Mouse (Mus musculus) midbrain, embryonic 15.5 days (tissue): ENCODE measurements around the gene Col23a1. TPM values are rescaled to one million over a fixed set of nuclear protein-coding genes. Genes with fewer than 3 reads are reported as not detected.
"Not testable (repeated sequence)": the region's sequence is repeated elsewhere in the genome, so short reads cannot be mapped to it uniquely, and the experiment has no call there.

Experiments used
- ATAC-seq: fragments of 200-750 bp; cut with Nextera tagmentation; replicated peaks from 2 replicates; pipeline ENCODE4 v1.8.0; 2017; ENCODE audit warnings: moderate TSS enrichment
- H3K27ac ChIP-seq: fragments of 300-500 bp; sonication (generic); 2 replicates; pipeline ENCODE4 v1.5.1; 2015; ENCODE audit warnings: mild to moderate bottlenecking, inconsistent platforms
- H3K27me3 ChIP-seq: fragments of 300-500 bp; sonication (generic); replicated peaks from 2 replicates; pipeline ENCODE4 v1.6.1; 2015; ENCODE audit warnings: inconsistent platforms
- H3K36me3 ChIP-seq: fragments of 300-500 bp; sonication (generic); replicated peaks from 2 replicates; pipeline ENCODE4 v1.6.1; 2015; ENCODE audit warnings: inconsistent platforms
- H3K4me1 ChIP-seq: fragments of 300-500 bp; sonication (generic); 2 replicates; pipeline ENCODE4 v1.6.1; 2015; ENCODE audit warnings: inconsistent platforms
- H3K4me2 ChIP-seq: fragments of 300-500 bp; sonication (generic); 2 replicates; pipeline ENCODE4 v1.6.1; 2015; ENCODE audit warnings: inconsistent platforms, mild to moderate bottlenecking, moderate library complexity
- H3K4me3 ChIP-seq: fragments of 300-500 bp; sonication (generic); 2 replicates; pipeline ENCODE4 v1.5.1; 2015; ENCODE audit warnings: mild to moderate bottlenecking, inconsistent platforms
- H3K9ac ChIP-seq: fragments of 300-500 bp; sonication (generic); 2 replicates; pipeline ENCODE4 v1.6.1; 2015; ENCODE audit warnings: mild to moderate bottlenecking, inconsistent platforms
- H3K9me3 ChIP-seq: fragments of 300-500 bp; sonication (generic); 2 replicates; pipeline ENCODE4 v1.6.1; 2016; ENCODE audit warnings: inconsistent platforms
- WGBS: fragments of 180-500 bp; shearing (Covaris S2); methylation state at CpG from one replicate; pipeline ENCODE4 v1.1.7; 2015; ENCODE audit warnings: mixed read lengths; 5-methylcytosine and 5-hydroxymethylcytosine counted together
- polyA plus RNA-seq: library from polyadenylated mRNA; unstranded; fragments of >200 nt; fragmentation: Nextera tagmentation; extraction: Ambion mirVana; gene quantifications from 2 replicates; pipeline ENCODE4 v1.2.1, GENCODE M21; 2015

Gene Col23a1
- polyA plus RNA-seq, 1 experiment from 2014 or later: 6.1 TPM

- Histone ChIP-seq H3K4me1 (no peaks in the 10 kb centered on the region), H3K27ac (no peak overlapping the region), H3K4me2 (no peak overlapping the region), H3K27me3 (no peaks in the 10 kb centered on the region), H3K9ac (no peak overlapping the region), H3K9me3 (no peaks in the 10 kb centered on the region), H3K36me3 (no peaks in the 10 kb centered on the region), H3K4me3 (no peak overlapping the region)
- 87% methylated on average over 6 of the region's 6 CpGs for WGBS
- ATAC-seq: no peak
Measured at GRCm38 (mm10) chr11:51337585-51337984, 47.9 kb downstream of the Col23a1 start.

GRCm38 (mm10) chr11:51338416-51338815 lies 48.7 kb downstream of the Col23a1 start:
- Histone ChIP-seq H3K4me2 (no peak overlapping the region), H3K4me1 (no peaks in the 10 kb centered on the region), H3K9me3 (no peaks in the 10 kb centered on the region), H3K27ac (no peak overlapping the region), H3K27me3 (no peaks in the 10 kb centered on the region), H3K36me3 (no peaks in the 10 kb centered on the region), H3K9ac (no peak overlapping the region), H3K4me3 (no peak overlapping the region)
- 73% methylated on average over 7 of the region's 7 CpGs for WGBS
- no peak for ATAC-seq

- no peak overlapping the region for H3K27ac ChIP-seq
- H3K9ac ChIP-seq: no peak overlapping the region
- H3K27me3 ChIP-seq: no peaks in the 10 kb centered on the region
- no peak for ATAC-seq
- no peaks in the 10 kb centered on the region for H3K36me3 ChIP-seq
- H3K9me3 ChIP-seq: no peaks in the 10 kb centered on the region
- no peaks in the 10 kb centered on the region for H3K4me1 ChIP-seq
- no peak overlapping the region for H3K4me2 ChIP-seq
- 74% methylated on average over 2 of the region's 2 CpGs for WGBS
- H3K4me3 ChIP-seq: no peak overlapping the region
Measured at GRCm38 (mm10) chr11:51341091-51341490, 51.4 kb downstream of the Col23a1 start.

- no peaks in the 10 kb centered on the region for H3K27me3 ChIP-seq
- WGBS: 95% methylated on average over 6 of the region's 6 CpGs
- no peak for ATAC-seq
- H3K4me3 ChIP-seq: no peak overlapping the region
- no peaks in the 10 kb centered on the region for H3K4me1 ChIP-seq
- no peak overlapping the region for H3K27ac ChIP-seq
- no peak overlapping the region for H3K9ac ChIP-seq
- no peak overlapping the region for H3K4me2 ChIP-seq
- no peaks in the 10 kb centered on the region for H3K9me3 ChIP-seq
- H3K36me3 ChIP-seq: no peaks in the 10 kb centered on the region
Measured at GRCm38 (mm10) chr11:51342776-51343175, 53.1 kb downstream of the Col23a1 start.

GRCm38 (mm10) chr11:51343312-51343711 lies 53.6 kb downstream of the Col23a1 start:
- Histone ChIP-seq H3K36me3 (no peaks in the 10 kb centered on the region), H3K4me1 (no peaks in the 10 kb centered on the region), H3K9ac (no peak overlapping the region), H3K4me2 (no peak overlapping the region), H3K4me3 (no peak overlapping the region), H3K27ac (no peak overlapping the region), H3K27me3 (no peaks in the 10 kb centered on the region), H3K9me3 (no peaks in the 10 kb centered on the region)
- WGBS: 81% methylated on average over 4 of the region's 4 CpGs
- ATAC-seq: no peak

GRCm38 (mm10) chr11:51343728-51344289 lies 54.1 kb downstream of the Col23a1 start:
- Histone ChIP-seq H3K9ac (no peak overlapping the region), H3K4me3 (no peak overlapping the region), H3K36me3 (no peaks in the 10 kb centered on the region), H3K27ac (no peak overlapping the region), H3K4me2 (no peak overlapping the region), H3K27me3 (no peaks in the 10 kb centered on the region), H3K4me1 (no peaks in the 10 kb centered on the region), H3K9me3 (no peaks in the 10 kb centered on the region)
- no peak for ATAC-seq
- WGBS: 92% methylated on average over 5 of the region's 5 CpGs

GRCm38 (mm10) chr11:51345481-51346465 lies 56.1 kb downstream of the Col23a1 start:
- Histone ChIP-seq H3K4me3 (no peak overlapping the region), H3K36me3 (no peaks in the 10 kb centered on the region), H3K4me1 (no peaks in the 10 kb centered on the region), H3K27ac (no peak overlapping the region), H3K4me2 (no peak overlapping the region), H3K9ac (no peak overlapping the region), H3K27me3 (no peaks in the 10 kb centered on the region), H3K9me3 (no peaks in the 10 kb centered on the region)
- ATAC-seq: no peak
- 72% methylated on average over 21 of the region's 21 CpGs for WGBS

- no peak overlapping the region for H3K9ac ChIP-seq
- H3K4me2 ChIP-seq: no peak overlapping the region
- no peak overlapping the region for H3K4me3 ChIP-seq
- H3K4me1 ChIP-seq: no peaks in the 10 kb centered on the region
- no peaks in the 10 kb centered on the region for H3K27me3 ChIP-seq
- no peak overlapping the region for H3K27ac ChIP-seq
- WGBS: 77% methylated on average over 2 of the region's 2 CpGs
- H3K36me3 ChIP-seq: no peaks in the 10 kb centered on the region
- ATAC-seq: no peak
- no peaks in the 10 kb centered on the region for H3K9me3 ChIP-seq
Measured at GRCm38 (mm10) chr11:51347756-51348155, 58.0 kb downstream of the Col23a1 start.

- Histone ChIP-seq H3K4me1 (no peaks in the 10 kb centered on the region), H3K4me2 (no peak overlapping the region), H3K4me3 (no peak overlapping the region), H3K27ac (no peak overlapping the region), H3K9me3 (no peaks in the 10 kb centered on the region), H3K9ac (no peak overlapping the region), H3K36me3 (no peaks in the 10 kb centered on the region), H3K27me3 (no peaks in the 10 kb centered on the region)
- no peak for ATAC-seq
Measured at GRCm38 (mm10) chr11:51349665-51350064, 59.9 kb downstream of the Col23a1 start.

- Histone ChIP-seq H3K4me1 (no peaks in the 10 kb centered on the region), H3K27me3 (no peaks in the 10 kb centered on the region), H3K9me3 (no peaks in the 10 kb centered on the region), H3K27ac (no peak overlapping the region), H3K9ac (no peak overlapping the region), H3K4me3 (no peak overlapping the region), H3K36me3 (no peaks in the 10 kb centered on the region), H3K4me2 (no peak overlapping the region)
- WGBS: 77% methylated on average over 9 of the region's 9 CpGs
- no peak for ATAC-seq
Measured at GRCm38 (mm10) chr11:51351151-51351550, 61.4 kb downstream of the Col23a1 start.

GRCm38 (mm10) chr11:51351841-51352240 lies 62.1 kb downstream of the Col23a1 start:
- H3K27me3 ChIP-seq: no peaks in the 10 kb centered on the region
- no peaks in the 10 kb centered on the region for H3K9me3 ChIP-seq
- H3K4me2 ChIP-seq: no peak overlapping the region
- no peak overlapping the region for H3K9ac ChIP-seq
- 77% methylated on average over 5 of the region's 5 CpGs for WGBS
- no peaks in the 10 kb centered on the region for H3K4me1 ChIP-seq
- H3K36me3 ChIP-seq: no peaks in the 10 kb centered on the region
- no peak overlapping the region for H3K27ac ChIP-seq
- H3K4me3 ChIP-seq: no peak overlapping the region
- no peak for ATAC-seq

- no peak for ATAC-seq
- 89% methylated on average over 5 of the region's 5 CpGs for WGBS
- Histone ChIP-seq H3K4me1 (no peaks in the 10 kb centered on the region), H3K9ac (no peak overlapping the region), H3K27me3 (no peaks in the 10 kb centered on the region), H3K4me2 (no peak overlapping the region), H3K9me3 (no peaks in the 10 kb centered on the region), H3K27ac (no peak overlapping the region), H3K36me3 (no peaks in the 10 kb centered on the region), H3K4me3 (no peak overlapping the region)
Measured at GRCm38 (mm10) chr11:51353746-51354145, 64.0 kb downstream of the Col23a1 start.

- not testable (repeated sequence) for H3K9me3 ChIP-seq, H3K9ac ChIP-seq, H3K27ac ChIP-seq, H3K36me3 ChIP-seq, H3K4me1 ChIP-seq, H3K4me3 ChIP-seq, H3K4me2 ChIP-seq, ATAC-seq, H3K27me3 ChIP-seq
- WGBS: 95% methylated on average over 9 of the region's 9 CpGs
Measured at GRCm38 (mm10) chr11:51358981-51359380, 69.3 kb downstream of the Col23a1 start.
